Mouse (Mus musculus) neural tube, embryonic 11.5 days (tissue): ENCODE results near the gene Prepl. TPM values are rescaled to one million over a fixed set of nuclear protein-coding genes. Genes with fewer than 3 reads are reported as not detected.

Source experiments
- ATAC-seq: fragments of 200-750 bp; cut with Nextera tagmentation; 2 replicates; pipeline ENCODE4 v1.8.0; 2017; ENCODE audit warnings: moderate number of reproducible peaks, mild to moderate bottlenecking, moderate TSS enrichment, moderate library complexity; ENCODE audit not compliant: insufficient read depth, low FRiP score, low TSS enrichment
- DNase-seq: peaks from one replicate; pipeline ENCODE4 v3.0.0-alpha.2; 2015; ENCODE audit warnings: low spot score
- H3K27ac ChIP-seq: fragments of 300-500 bp; sonication (generic); 2 replicates; pipeline ENCODE4 v1.5.1; 2014; ENCODE audit warnings: low read depth, mild to moderate bottlenecking, low read length
- H3K27me3 ChIP-seq: fragments of 300-500 bp; sonication (generic); 2 replicates; pipeline ENCODE4 v1.6.1; 2014; ENCODE audit warnings: mild to moderate bottlenecking, low read length, mixed read lengths; ENCODE audit not compliant: control insufficient read depth, insufficient read depth
- H3K36me3 ChIP-seq: fragments of 300-500 bp; sonication (generic); 2 replicates; pipeline ENCODE4 v1.6.1; 2014; ENCODE audit warnings: mild to moderate bottlenecking, low read length, moderate library complexity, mixed read lengths; ENCODE audit not compliant: control insufficient read depth, insufficient read depth
- H3K4me1 ChIP-seq: fragments of 300-500 bp; sonication (generic); 2 replicates; pipeline ENCODE4 v1.6.1; 2014; ENCODE audit warnings: low read length, mixed read lengths; ENCODE audit not compliant: control insufficient read depth, insufficient read depth
- H3K4me2 ChIP-seq: fragments of 300-500 bp; sonication (generic); 2 replicates; pipeline ENCODE4 v1.6.1; 2014; ENCODE audit warnings: low read depth, mild to moderate bottlenecking, moderate library complexity
- H3K4me3 ChIP-seq: fragments of 300-500 bp; sonication (generic); 2 replicates; pipeline ENCODE4 v1.5.1; 2014; ENCODE audit warnings: low read depth, low read length
- H3K9ac ChIP-seq: fragments of 300-500 bp; sonication (generic); 2 replicates; pipeline ENCODE4 v1.6.1; 2014; ENCODE audit warnings: mild to moderate bottlenecking, low read length
- H3K9me3 ChIP-seq: fragments of 300-500 bp; sonication (generic); 2 replicates; pipeline ENCODE4 v1.6.1; 2016; ENCODE audit warnings: low read length; ENCODE audit not compliant: control insufficient read depth
- WGBS: fragments of 180-500 bp; shearing (Covaris S2); extraction: QIAGEN DNeasy Blood & Tissue Kit; methylation state at CpG from one replicate; pipeline ENCODE4 v1.1.7; 2014; 5-methylcytosine and 5-hydroxymethylcytosine counted together
- polyA plus RNA-seq: library from polyadenylated mRNA; unstranded; fragments of >200 nt; fragmentation: Nextera tagmentation; extraction: Ambion mirVana; gene quantifications from 2 replicates; pipeline ENCODE4 v1.2.1, GENCODE M21; 2014

Gene Prepl
- polyA plus RNA-seq, 1 experiment from 2014 or later, result 75.6 TPM

DNA sequence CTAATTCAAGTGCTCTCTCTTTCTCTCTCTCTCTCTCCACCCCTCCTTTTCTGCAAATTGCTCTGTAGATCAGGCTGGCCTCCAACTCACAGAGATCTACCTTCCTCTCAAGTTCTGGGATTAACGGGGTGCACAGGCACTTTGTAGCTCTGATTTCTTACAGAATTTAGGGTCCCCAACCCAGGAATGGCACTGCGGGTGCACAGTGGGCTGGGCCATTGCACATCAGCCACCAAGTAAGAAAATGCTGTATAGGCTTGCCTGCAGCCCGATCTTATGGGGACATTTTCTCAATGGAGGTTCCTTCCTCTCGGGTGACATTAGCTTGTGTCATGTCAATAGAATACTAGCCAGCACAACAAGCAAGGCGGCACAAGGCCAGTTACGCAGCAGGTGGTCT lies 30.9 kb downstream of the Prepl start:
- WGBS, result 94% methylated on average over 6 of the region's 6 CpGs
- Histone ChIP-seq H3K4me1 (no peaks in the 10 kb centered on the region), H3K9me3 (no peaks in the 10 kb centered on the region), H3K4me2 (no peak overlapping the region), H3K9ac (no peak overlapping the region), H3K27me3 (no peaks in the 10 kb centered on the region), H3K4me3 (no peak overlapping the region), H3K27ac (no peak overlapping the region), H3K36me3 (0 out of 2 replicates have a peak, but pooled peaks cover 2% of the 10 kb centered on the region)
- ATAC-seq (no peak), DNase-seq (no peak)

DNA sequence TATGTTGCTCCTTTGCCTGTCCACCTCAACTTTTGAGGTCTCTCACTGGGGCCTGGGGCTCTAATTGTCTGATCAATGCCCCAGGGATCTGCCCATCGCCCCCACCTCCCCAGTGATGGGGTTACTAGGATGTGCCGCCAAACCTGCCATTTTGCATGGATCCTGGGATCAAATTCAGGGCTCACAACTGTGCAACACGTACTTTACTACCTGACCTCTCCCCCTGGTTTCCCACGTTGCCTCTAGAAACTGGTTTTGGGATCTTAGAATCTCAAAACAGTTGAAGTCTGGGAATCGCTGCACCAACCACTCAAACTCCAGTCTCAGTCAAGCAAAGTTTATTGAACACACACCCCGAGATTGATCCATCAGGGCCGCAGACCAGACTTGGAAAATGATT lies 31.8 kb downstream of the Prepl start:
- no peaks in the 10 kb centered on the region for H3K4me1 ChIP-seq
- no peak for ATAC-seq
- 91% methylated on average over 7 of the region's 7 CpGs for WGBS

DNA sequence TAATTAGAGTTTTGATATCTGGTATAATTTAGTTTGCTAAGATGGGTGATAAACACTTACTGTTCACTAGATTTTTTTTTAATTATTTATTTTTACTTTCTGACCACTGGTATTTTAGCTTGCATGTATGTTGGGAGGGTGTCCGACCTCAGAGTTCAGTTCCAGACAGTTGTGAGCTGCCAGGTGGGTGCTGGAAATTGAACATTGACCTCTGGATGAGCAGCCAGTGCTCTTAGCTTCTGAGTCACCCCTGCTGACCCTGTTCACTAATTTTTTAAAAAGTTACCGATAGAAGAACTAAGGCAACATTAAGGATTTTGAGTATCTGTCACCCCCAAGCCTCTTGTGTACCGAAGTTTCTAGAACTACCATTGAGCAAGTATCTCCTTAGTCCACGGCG lies 41.7 kb downstream of the Prepl start:
- Histone ChIP-seq H3K36me3 (no peaks in the 10 kb centered on the region), H3K27ac (no peak overlapping the region), H3K9ac (no peak overlapping the region), H3K9me3 (no peaks in the 10 kb centered on the region), H3K4me3 (no peak overlapping the region), H3K4me1 (no peaks in the 10 kb centered on the region), H3K27me3 (no peaks in the 10 kb centered on the region), H3K4me2 (no peak overlapping the region)
- WGBS, result 94% methylated on average over 5 of the region's 5 CpGs
- DNase-seq (no peak), ATAC-seq (no peak)

More for the DNA sequence above, 31.8 kb downstream of the Prepl start:
- no peak for DNase-seq
- H3K36me3 ChIP-seq, result 0 out of 2 replicates have a peak, but pooled peaks cover 2% of the 10 kb centered on the region
- H3K4me2 ChIP-seq, result no peak overlapping the region
- H3K9ac ChIP-seq, result no peak overlapping the region
- H3K27ac ChIP-seq, result no peak overlapping the region
- no peaks in the 10 kb centered on the region for H3K9me3 ChIP-seq
- H3K27me3 ChIP-seq, result no peaks in the 10 kb centered on the region
- no peak overlapping the region for H3K4me3 ChIP-seq

DNA sequence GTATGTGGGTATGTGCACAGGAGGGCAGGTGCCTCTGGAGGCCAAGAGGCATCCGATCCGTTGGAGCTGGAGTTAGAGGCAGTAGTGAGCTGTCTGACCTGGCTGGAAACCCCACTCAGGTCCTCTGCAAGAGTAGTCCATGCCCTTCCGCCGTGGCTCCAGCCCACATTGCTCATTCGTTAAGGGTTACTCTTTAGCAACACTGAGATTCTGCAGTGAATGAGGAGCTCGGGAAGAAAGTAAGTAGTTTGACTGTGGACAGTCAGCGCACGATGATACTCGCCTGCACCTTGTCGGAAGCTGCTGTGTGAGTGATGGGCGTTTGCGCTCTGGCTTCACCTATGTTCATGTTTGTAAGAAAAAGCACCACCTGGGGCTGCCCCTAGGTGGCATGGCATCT lies 44.9 kb downstream of the Prepl start:
- no peak for DNase-seq
- Histone ChIP-seq H3K36me3 (no peaks in the 10 kb centered on the region), H3K9me3 (no peaks in the 10 kb centered on the region), H3K4me2 (no peak overlapping the region), H3K27ac (no peak overlapping the region), H3K9ac (no peak overlapping the region), H3K4me3 (no peak overlapping the region), H3K4me1 (no peaks in the 10 kb centered on the region), H3K27me3 (no peaks in the 10 kb centered on the region)
- WGBS, result 89% methylated on average over 12 of the region's 12 CpGs
- no peak for ATAC-seq

DNA sequence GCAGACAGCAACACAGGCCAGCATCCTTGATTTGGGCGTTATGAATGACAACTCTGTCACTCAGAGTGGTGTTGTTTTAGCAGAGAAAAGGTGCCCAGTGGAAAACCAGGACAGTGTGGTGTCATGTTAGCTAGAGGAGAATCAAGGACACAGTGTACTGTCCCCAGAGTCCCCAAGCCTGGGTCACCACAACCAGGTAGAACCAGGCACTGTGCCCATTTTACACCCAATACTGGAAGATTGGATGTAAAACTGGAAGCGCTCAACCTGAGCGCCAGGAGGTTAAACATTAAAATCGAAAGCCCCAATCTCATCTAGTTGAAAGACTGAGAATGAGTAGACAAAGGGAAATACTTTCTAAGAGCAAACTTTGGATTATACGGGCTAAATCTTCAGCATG lies 45.6 kb downstream of the Prepl start:
- Histone ChIP-seq H3K4me2 (no peak overlapping the region), H3K27me3 (no peaks in the 10 kb centered on the region), H3K36me3 (no peaks in the 10 kb centered on the region), H3K4me1 (no peaks in the 10 kb centered on the region), H3K27ac (no peak overlapping the region), H3K4me3 (no peak overlapping the region), H3K9me3 (no peaks in the 10 kb centered on the region), H3K9ac (no peak overlapping the region)
- 90% methylated on average over 5 of the region's 5 CpGs for WGBS
- DNase-seq (no peak), ATAC-seq (no peak)

DNA sequence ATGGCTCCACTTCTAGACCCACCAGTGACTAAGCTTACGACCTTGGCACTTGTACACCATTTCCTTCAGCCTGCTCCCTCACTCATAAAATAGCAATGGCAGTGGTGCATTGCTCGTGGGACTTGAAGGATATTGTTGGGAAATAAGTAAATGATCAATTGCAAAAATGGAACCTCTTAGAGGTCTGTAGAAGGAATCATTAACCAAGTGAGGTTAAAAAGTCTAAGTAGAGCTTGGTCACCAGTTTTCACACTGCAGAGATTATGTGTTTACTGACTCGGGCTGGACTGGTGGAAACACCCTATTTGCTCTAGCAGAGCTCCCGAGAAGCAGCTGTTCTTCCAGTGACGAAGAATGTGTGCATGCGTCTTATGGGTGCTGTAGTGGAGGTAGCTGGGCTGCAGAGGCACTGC lies 46.6 kb downstream of the Prepl start:
- no peaks in the 10 kb centered on the region for H3K36me3 ChIP-seq
- H3K4me1 ChIP-seq, result no peaks in the 10 kb centered on the region
- DNase-seq, result no peak
- no peaks in the 10 kb centered on the region for H3K9me3 ChIP-seq
- H3K4me2 ChIP-seq, result no peak overlapping the region
- H3K9ac ChIP-seq, result no peak overlapping the region
- no peak overlapping the region for H3K4me3 ChIP-seq
- H3K27me3 ChIP-seq, result no peaks in the 10 kb centered on the region
- no peak for ATAC-seq
- 78% methylated on average over 6 of the region's 6 CpGs for WGBS
- H3K27ac ChIP-seq, result no peak overlapping the region

DNA sequence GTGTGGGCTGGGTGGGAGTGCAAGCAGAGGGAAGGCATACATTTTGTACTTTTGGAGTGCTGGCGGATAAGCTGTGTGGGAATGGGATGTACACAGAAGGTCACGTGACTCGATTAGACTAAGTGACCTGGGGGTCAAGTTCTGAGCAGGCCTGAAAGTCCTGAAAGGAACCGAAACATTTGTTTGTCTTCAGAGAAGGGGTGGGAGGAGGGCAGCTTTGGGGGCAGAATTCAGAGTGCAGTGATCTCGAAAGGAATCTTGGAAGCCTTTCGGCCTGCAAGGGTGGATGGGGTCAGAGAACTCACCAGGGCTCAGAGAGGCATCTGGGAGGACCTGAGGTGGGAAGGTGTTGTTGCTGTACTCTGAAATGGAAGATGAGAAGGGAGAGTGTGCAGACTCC lies 47.6 kb downstream of the Prepl start:
- DNase-seq (no peak), ATAC-seq (no peak)
- no peak overlapping the region for H3K9ac ChIP-seq
- H3K4me1 ChIP-seq, result no peaks in the 10 kb centered on the region
- no peak overlapping the region for H3K4me2 ChIP-seq
- no peaks in the 10 kb centered on the region for H3K36me3 ChIP-seq
- H3K27me3 ChIP-seq, result no peaks in the 10 kb centered on the region
- no peak overlapping the region for H3K4me3 ChIP-seq
- 83% methylated on average over 6 of the region's 6 CpGs for WGBS
- H3K27ac ChIP-seq, result no peak overlapping the region
- no peaks in the 10 kb centered on the region for H3K9me3 ChIP-seq

DNA sequence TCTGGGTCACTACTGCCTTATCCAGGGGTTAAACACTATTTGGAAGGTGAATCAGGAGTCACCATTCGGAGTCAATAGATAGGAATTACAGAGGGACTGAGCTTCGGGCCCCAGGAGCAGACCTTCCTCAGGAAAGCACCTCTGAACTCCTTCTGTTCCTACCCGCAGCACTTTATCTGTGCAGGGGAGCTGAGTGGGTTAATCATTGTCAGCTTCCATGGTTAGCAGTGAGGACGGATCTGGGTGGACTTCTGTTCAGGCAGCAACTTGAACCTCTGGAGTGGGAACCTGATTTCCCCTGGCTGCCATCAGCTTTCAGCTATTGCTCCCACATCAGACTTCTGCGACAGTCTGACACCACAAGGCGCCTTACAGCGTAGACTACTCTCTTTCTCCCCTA lies 49.1 kb downstream of the Prepl start:
- H3K9me3 ChIP-seq, result no peaks in the 10 kb centered on the region
- no peak overlapping the region for H3K9ac ChIP-seq
- H3K4me1 ChIP-seq, result no peaks in the 10 kb centered on the region
- H3K4me3 ChIP-seq, result no peak overlapping the region
- no peaks in the 10 kb centered on the region for H3K36me3 ChIP-seq
- WGBS, result 77% methylated on average over 7 of the region's 7 CpGs
- no peak overlapping the region for H3K4me2 ChIP-seq
- DNase-seq, result no peak
- no peak overlapping the region for H3K27ac ChIP-seq
- H3K27me3 ChIP-seq, result no peaks in the 10 kb centered on the region
- ATAC-seq, result no peak

DNA sequence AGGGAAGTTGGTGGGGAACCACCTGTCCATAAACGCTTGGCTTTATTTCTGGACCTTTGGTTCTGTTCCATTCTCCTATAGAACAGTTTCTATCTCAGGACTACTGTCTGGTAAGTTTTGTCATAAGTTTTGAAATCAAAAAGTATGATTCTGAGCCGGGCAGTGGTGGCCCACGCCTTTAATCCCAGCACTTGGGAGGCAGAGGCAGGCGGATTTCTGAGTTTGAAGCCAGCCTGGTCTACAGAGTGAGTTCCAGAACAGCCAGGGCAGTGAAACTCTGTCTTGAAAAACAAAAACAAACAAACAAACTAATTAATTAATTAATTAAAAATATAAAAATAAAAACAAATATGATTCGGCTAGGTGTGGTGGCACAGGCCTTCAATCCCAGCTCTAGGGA lies 51.3 kb downstream of the Prepl start:
- Histone ChIP-seq H3K27ac (no peak overlapping the region), H3K27me3 (no peaks in the 10 kb centered on the region), H3K36me3 (no peaks in the 10 kb centered on the region), H3K9me3 (no peaks in the 10 kb centered on the region), H3K4me1 (no peaks in the 10 kb centered on the region), H3K9ac (no peak overlapping the region), H3K4me3 (no peak overlapping the region), H3K4me2 (no peak overlapping the region)
- 95% methylated on average over 5 of the region's 5 CpGs for whole genome bisulfite sequencing
- DNase-seq, result no peak
- no peak for ATAC-seq
